Mouse (Mus musculus): ENCODE measurements around the gene Pigs. TPM values are rescaled to one million over a fixed set of nuclear protein-coding genes. Genes with fewer than 3 reads are reported as not detected.
A peak's percentile ranks its signal among the peaks of the same experiment; 100 is the strongest.

The Pigs gene
- polyA plus RNA-seq, 1 experiment from 2014 or later, result 100 TPM

- Histone ChIP-seq H3K4me2 (replicated peaks; ENCODE audit: low read depth, low read length) (no peak overlapping the region), H3K36me3 (ENCODE audit: insufficient read depth, low read length) (peaks cover 45% of the 10 kb centered on the region), H3K27ac (ENCODE audit: low read length) (no peak overlapping the region), H3K9me3 (ENCODE audit: low read length) (no peaks in the 10 kb centered on the region), H3K4me1 (ENCODE audit: insufficient read depth, low read length) (0 out of 2 replicates have a peak, but pooled peaks cover 3% of the 10 kb centered on the region), H3K4me3 (ENCODE audit: low read length) (no peak overlapping the region), H3K9ac (replicated peaks; ENCODE audit: low read length) (no peak overlapping the region), H3K27me3 (ENCODE audit: insufficient read depth, low read length) (no peaks in the 10 kb centered on the region)
- 0 out of 2 replicates have a peak, but pooled peaks have one; percentile 15 for ATAC-seq (ENCODE audit: low FRiP score, low TSS enrichment)
- 76% methylated on average over 8 of the region's 8 CpGs for WGBS
These were observed 17.2 kb upstream of the Pigs start for GRCm38 (mm10) chr11:78310861-78311511.

- no peaks in the 10 kb centered on the region for H3K4me1 ChIP-seq (ENCODE audit: insufficient read depth, low read length)
- H3K9me3 ChIP-seq (ENCODE audit: low read length), result no peaks in the 10 kb centered on the region
- 87% methylated on average over 2 of the region's 2 CpGs for WGBS
- ATAC-seq (ENCODE audit: low FRiP score, low TSS enrichment), result no peak
- H3K4me2 ChIP-seq (replicated peaks; ENCODE audit: low read depth, low read length), result no peak overlapping the region
- no peaks in the 10 kb centered on the region for H3K27me3 ChIP-seq (ENCODE audit: insufficient read depth, low read length)
- H3K4me3 ChIP-seq (ENCODE audit: low read length), result no peak overlapping the region
- H3K36me3 ChIP-seq (ENCODE audit: insufficient read depth, low read length), result peaks cover 59% of the 10 kb centered on the region
- H3K27ac ChIP-seq (ENCODE audit: low read length), result no peak overlapping the region
- H3K9ac ChIP-seq (replicated peaks; ENCODE audit: low read length), result no peak overlapping the region
These were observed 14.6 kb upstream of the Pigs start for GRCm38 (mm10) chr11:78313662-78314061.

DNA sequence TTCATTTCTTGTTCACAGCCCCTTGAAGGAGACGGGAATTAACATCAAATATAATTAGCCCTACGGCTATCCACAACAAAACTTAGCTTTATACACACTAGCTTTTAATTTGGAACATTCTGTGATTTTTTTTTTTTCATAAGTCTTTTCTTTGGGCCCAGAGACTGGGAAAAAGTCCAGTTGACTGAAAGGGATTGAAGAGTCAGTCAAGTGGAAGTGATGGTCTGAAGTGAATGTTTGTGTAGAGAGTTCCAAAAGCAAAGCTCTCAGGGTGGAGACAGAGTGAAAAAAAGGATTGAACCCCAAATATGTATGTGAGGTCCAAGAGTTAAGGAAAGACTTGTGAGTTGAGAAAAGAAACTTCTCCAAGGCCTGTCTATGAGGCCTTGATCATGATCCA lies 9.8 kb upstream of the Pigs start:
- 88% methylated on average over 2 of the region's 2 CpGs for WGBS
- Histone ChIP-seq H3K4me3 (ENCODE audit: low read length) (no peak overlapping the region), H3K27me3 (ENCODE audit: insufficient read depth, low read length) (no peaks in the 10 kb centered on the region), H3K9ac (replicated peaks; ENCODE audit: low read length) (no peak overlapping the region), H3K9me3 (ENCODE audit: low read length) (no peaks in the 10 kb centered on the region), H3K4me2 (replicated peaks; ENCODE audit: low read depth, low read length) (no peak overlapping the region), H3K36me3 (ENCODE audit: insufficient read depth, low read length) (peaks cover 72% of the 10 kb centered on the region), H3K27ac (ENCODE audit: low read length) (no peak overlapping the region), H3K4me1 (ENCODE audit: insufficient read depth, low read length) (peaks cover 11% of the 10 kb centered on the region; the same call in 1 of the 2 replicates)
- ATAC-seq (ENCODE audit: low FRiP score, low TSS enrichment), result no peak

DNA sequence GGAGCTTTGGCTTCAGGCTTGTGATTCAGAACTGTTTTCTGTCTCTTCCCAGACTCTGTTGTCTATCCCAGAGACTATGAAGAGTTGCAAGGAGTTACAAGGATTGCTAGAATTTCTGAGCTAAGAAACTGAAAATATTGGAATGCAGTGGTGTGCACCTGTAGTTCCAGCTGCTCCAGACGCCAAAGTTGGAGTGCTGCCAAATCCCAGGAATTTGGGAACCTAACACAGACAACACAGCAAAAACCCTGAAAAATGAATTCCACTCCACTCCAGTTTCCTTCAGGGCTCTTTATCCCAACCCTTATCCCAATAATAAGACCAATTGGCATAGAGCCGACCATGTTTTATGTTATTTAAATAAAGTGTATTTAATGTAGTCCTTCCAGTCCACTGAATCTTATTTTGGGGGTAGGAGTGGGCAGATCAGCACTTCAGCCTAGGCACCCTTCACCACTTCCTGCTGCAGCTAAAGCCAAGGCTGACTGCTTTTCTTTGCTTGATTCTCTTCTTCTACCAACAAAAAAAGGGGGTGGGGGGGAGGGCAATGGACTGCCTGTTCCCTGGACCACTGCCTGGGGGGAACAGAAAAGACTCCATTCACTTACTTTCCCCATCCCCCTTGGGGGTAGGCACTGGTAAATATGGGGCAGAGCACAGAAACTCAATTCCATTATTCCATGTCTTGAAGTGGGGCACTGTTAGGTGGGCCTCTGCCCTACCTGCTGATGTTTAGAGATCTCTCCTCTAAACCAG lies 6.0 kb upstream of the Pigs start:
- no peak overlapping the region for H3K4me3 ChIP-seq (ENCODE audit: low read length)
- peak overlapping the region; percentile 13; the same call in 1 of the 2 replicates for H3K27ac ChIP-seq (ENCODE audit: low read length)
- peaks cover 13% of the 10 kb centered on the region; the same call in 1 of the 2 replicates for H3K4me1 ChIP-seq (ENCODE audit: insufficient read depth, low read length)
- H3K4me2 ChIP-seq (replicated peaks; ENCODE audit: low read depth, low read length), result peak overlapping the region; percentile 37; the same call in 1 of the 2 replicates
- no peak overlapping the region for H3K9ac ChIP-seq (replicated peaks; ENCODE audit: low read length)
- WGBS, result 57% methylated on average over 2 of the region's 2 CpGs
- ATAC-seq (ENCODE audit: low FRiP score, low TSS enrichment), result no peak
- H3K27me3 ChIP-seq (ENCODE audit: insufficient read depth, low read length), result no peaks in the 10 kb centered on the region
- peaks cover 42% of the 10 kb centered on the region for H3K36me3 ChIP-seq (ENCODE audit: insufficient read depth, low read length)
- H3K9me3 ChIP-seq (ENCODE audit: low read length), result no peaks in the 10 kb centered on the region

GRCm38 (mm10) chr11:78322860-78323259 lies 5.4 kb upstream of the Pigs start, which contains the start of gene Aldoc:
TSS of gene Aldoc (plus strand) at chr11:78322968.
- WGBS, result 6% methylated on average over 15 of the region's 15 CpGs
- peaks cover 35% of the 10 kb centered on the region for H3K36me3 ChIP-seq (ENCODE audit: insufficient read depth, low read length)
- peak within 1 kb of the TSS; percentile 22; the same call in 1 of the 2 replicates for H3K4me3 ChIP-seq (ENCODE audit: low read length)
- peaks cover 13% of the 10 kb centered on the region; the same call in 1 of the 2 replicates for H3K4me1 ChIP-seq (ENCODE audit: insufficient read depth, low read length)
- H3K27me3 ChIP-seq (ENCODE audit: insufficient read depth, low read length), result no peaks in the 10 kb centered on the region
- H3K4me2 ChIP-seq (replicated peaks; ENCODE audit: low read depth, low read length), result peak within 1 kb of the TSS; percentile 37
- ATAC-seq (ENCODE audit: low FRiP score, low TSS enrichment), result peak; percentile 96
- peak within 1 kb of the TSS; percentile 13; the same call in 1 of the 2 replicates for H3K27ac ChIP-seq (ENCODE audit: low read length)
- no peaks in the 10 kb centered on the region for H3K9me3 ChIP-seq (ENCODE audit: low read length)
- peak within 1 kb of the TSS; percentile 34 for H3K9ac ChIP-seq (replicated peaks; ENCODE audit: low read length)

DNA sequence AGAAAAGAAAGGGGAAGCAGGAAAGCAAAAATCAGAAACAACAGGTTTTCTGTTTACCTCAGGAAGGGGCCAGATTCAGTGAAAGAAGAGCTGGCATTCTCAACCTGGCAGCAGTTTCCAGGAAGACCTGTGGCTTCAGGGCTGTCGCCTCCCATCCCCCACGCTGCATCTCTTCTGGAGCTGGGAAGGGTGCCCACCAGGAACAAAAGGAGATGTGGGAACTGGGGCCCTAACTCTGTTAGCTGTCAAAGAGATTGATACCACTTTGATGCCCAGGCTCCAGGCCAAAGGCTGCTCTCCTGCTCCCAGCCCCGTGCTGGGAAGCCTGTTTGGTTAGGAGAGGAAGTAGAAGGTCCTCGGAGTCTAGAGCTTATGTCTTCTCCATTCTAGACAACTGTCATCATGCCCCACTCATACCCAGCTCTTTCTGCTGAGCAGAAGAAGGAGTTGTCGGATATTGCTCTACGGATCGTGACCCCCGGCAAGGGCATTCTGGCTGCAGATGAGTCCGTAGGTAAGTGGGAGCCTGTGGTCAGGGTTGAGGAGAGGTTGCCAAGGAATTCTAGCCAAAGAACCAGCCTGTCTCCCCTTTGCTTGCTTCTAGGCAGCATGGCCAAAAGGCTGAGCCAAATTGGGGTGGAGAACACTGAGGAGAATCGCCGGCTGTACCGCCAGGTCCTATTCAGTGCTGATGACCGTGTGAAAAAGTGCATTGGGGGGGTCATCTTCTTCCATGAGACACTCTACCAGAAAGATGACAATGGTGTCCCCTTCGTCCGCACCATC lies 4.0 kb upstream of the Pigs start:
- Histone ChIP-seq H3K9me3 (ENCODE audit: low read length) (no peaks in the 10 kb centered on the region), H3K4me3 (ENCODE audit: low read length) (no peak overlapping the region), H3K27me3 (ENCODE audit: insufficient read depth, low read length) (no peaks in the 10 kb centered on the region), H3K4me2 (replicated peaks; ENCODE audit: low read depth, low read length) (no peak overlapping the region), H3K4me1 (ENCODE audit: insufficient read depth, low read length) (peaks cover 17% of the 10 kb centered on the region; the same call in 1 of the 2 replicates), H3K9ac (replicated peaks; ENCODE audit: low read length) (no peak overlapping the region), H3K27ac (ENCODE audit: low read length) (no peak overlapping the region), H3K36me3 (ENCODE audit: insufficient read depth, low read length) (peaks cover 24% of the 10 kb centered on the region)
- 87% methylated on average over 15 of the region's 15 CpGs for WGBS
- no peak for ATAC-seq (ENCODE audit: low FRiP score, low TSS enrichment)

GRCm38 (mm10) chr11:78324965-78325364 lies 3.2 kb upstream of the Pigs start:
- Histone ChIP-seq H3K9ac (replicated peaks; ENCODE audit: low read length) (no peak overlapping the region), H3K9me3 (ENCODE audit: low read length) (no peaks in the 10 kb centered on the region), H3K4me3 (ENCODE audit: low read length) (no peak overlapping the region), H3K4me2 (replicated peaks; ENCODE audit: low read depth, low read length) (no peak overlapping the region), H3K4me1 (ENCODE audit: insufficient read depth, low read length) (peaks cover 19% of the 10 kb centered on the region; the same call in 1 of the 2 replicates), H3K27ac (ENCODE audit: low read length) (no peak overlapping the region), H3K36me3 (ENCODE audit: insufficient read depth, low read length) (peaks cover 18% of the 10 kb centered on the region), H3K27me3 (ENCODE audit: insufficient read depth, low read length) (no peaks in the 10 kb centered on the region)
- no peak for ATAC-seq (ENCODE audit: low FRiP score, low TSS enrichment)
- 93% methylated on average over 12 of the region's 12 CpGs for WGBS

DNA sequence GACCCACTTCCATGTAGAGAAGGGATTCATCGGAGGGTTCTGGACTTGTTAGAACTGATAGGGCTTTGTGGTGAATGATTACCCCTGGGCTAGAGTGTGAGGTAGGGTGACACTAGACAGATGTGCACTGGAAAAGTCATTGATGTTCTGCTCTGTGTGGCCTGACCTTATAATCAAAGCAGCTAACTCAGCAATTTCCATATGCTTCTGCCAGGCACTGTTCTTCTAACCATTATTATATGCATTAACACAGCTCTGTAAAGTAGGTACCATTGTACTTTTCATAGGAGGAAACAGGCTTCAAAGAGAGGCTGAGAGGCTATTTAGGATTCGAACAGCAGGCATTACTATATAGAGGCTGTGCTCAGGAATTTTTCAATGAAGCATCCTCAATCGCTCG lies 1.0 kb upstream of the Pigs start:
- Histone ChIP-seq H3K27me3 (ENCODE audit: insufficient read depth, low read length) (no peaks in the 10 kb centered on the region), H3K27ac (ENCODE audit: low read length) (no peak overlapping the region), H3K4me3 (ENCODE audit: low read length) (no peak overlapping the region), H3K4me1 (ENCODE audit: insufficient read depth, low read length) (peaks cover 16% of the 10 kb centered on the region; the same call in 1 of the 2 replicates), H3K9ac (replicated peaks; ENCODE audit: low read length) (no peak overlapping the region), H3K9me3 (ENCODE audit: low read length) (no peaks in the 10 kb centered on the region), H3K36me3 (ENCODE audit: insufficient read depth, low read length) (no peaks in the 10 kb centered on the region), H3K4me2 (replicated peaks; ENCODE audit: low read depth, low read length) (no peak overlapping the region)
- no peak for ATAC-seq (ENCODE audit: low FRiP score, low TSS enrichment)
- 94% methylated on average over 4 of the region's 4 CpGs for WGBS

- Histone ChIP-seq H3K9me3 (ENCODE audit: low read length) (no peaks in the 10 kb centered on the region), H3K4me3 (ENCODE audit: low read length) (peak overlapping the region; percentile 80), H3K4me1 (ENCODE audit: insufficient read depth, low read length) (peaks cover 7% of the 10 kb centered on the region; the same call in 1 of the 2 replicates), H3K27ac (ENCODE audit: low read length) (no peak overlapping the region), H3K27me3 (ENCODE audit: insufficient read depth, low read length) (no peaks in the 10 kb centered on the region), H3K4me2 (replicated peaks; ENCODE audit: low read depth, low read length) (peak overlapping the region; percentile 79), H3K9ac (replicated peaks; ENCODE audit: low read length) (peak overlapping the region; percentile 77), H3K36me3 (ENCODE audit: insufficient read depth, low read length) (no peaks in the 10 kb centered on the region)
- under 1% methylated on average over 41 of the region's 41 CpGs for WGBS
- ATAC-seq (ENCODE audit: low FRiP score, low TSS enrichment), result no peak
These were observed 369 bp downstream of the Pigs start for GRCm38 (mm10) chr11:78328512-78329056.

Measured in kidney, embryonic 16.5 days (tissue).